Mouse (Mus musculus): ENCODE data around the gene Rps15.

GRCm38 (mm10) chr10:80322811-80323211, 30.6 kb downstream of the Rps15 start:
- no peak for TF ChIP-seq CTCF (IDR thresholded peaks at IDR 0.05; ENCODE audit: low read depth)
- no peak for TF ChIP-seq EP300 (IDR thresholded peaks at IDR 0.05; ENCODE audit: low read depth)

All from heart, postnatal 0 days (tissue).